Mouse (Mus musculus): ENCODE data around the gene Pmch.

The Pmch gene

GRCm38 (mm10) chr10:88090772-88091171 lies at the start of gene Pmch:
Pmch (plus strand) TSS chr10:88091072.
- no peak for DNase-seq (ENCODE audit: low spot score)

- DNase-seq (ENCODE audit: low spot score) = no peak
Measured at GRCm38 (mm10) chr10:88044297-88044696, 46.6 kb upstream of the Pmch start.

- DNase-seq (ENCODE audit: low spot score) = no peak
Measured at GRCm38 (mm10) chr10:88046098-88046771, 44.6 kb upstream of the Pmch start.

GRCm38 (mm10) chr10:88054233-88054985 lies 36.5 kb upstream of the Pmch start:
- no peak for DNase-seq (ENCODE audit: low spot score)

GRCm38 (mm10) chr10:88056950-88057649 lies 33.8 kb upstream of the Pmch start:
- no peak for DNase-seq (ENCODE audit: low spot score)

GRCm38 (mm10) chr10:88063436-88063835 lies 27.4 kb upstream of the Pmch start:
- no peak for DNase-seq (ENCODE audit: low spot score)

- no peak for DNase-seq (ENCODE audit: low spot score)
Measured at GRCm38 (mm10) chr10:88064872-88065271, 26.0 kb upstream of the Pmch start.

- DNase-seq (ENCODE audit: low spot score) = no peak
Measured at GRCm38 (mm10) chr10:88067377-88067776, 23.5 kb upstream of the Pmch start.

GRCm38 (mm10) chr10:88106169-88106568 lies 15.3 kb downstream of the Pmch start:
- no peak for DNase-seq (ENCODE audit: low spot score)

GRCm38 (mm10) chr10:88113290-88113689 lies 22.4 kb downstream of the Pmch start:
- no peak for DNase-seq (ENCODE audit: low spot score)

- no peak for DNase-seq (ENCODE audit: low spot score)
Measured at GRCm38 (mm10) chr10:88119721-88120120, 28.8 kb downstream of the Pmch start.

GRCm38 (mm10) chr10:88135630-88136029 lies 44.8 kb downstream of the Pmch start:
- no peak for DNase-seq (ENCODE audit: low spot score)
